Mouse (Mus musculus) forebrain, embryonic 14.5 days (tissue): Measurements from ENCODE around the gene Gm21854. TPM values are rescaled to one million over a fixed set of nuclear protein-coding genes. Genes with fewer than 3 reads are reported as not detected.
"Not testable (repeated sequence)": the region's sequence is repeated elsewhere in the genome, so short reads cannot be mapped to it uniquely, and the experiment has no call there.

ENCODE experiments used
- ATAC-seq: fragments of 200-750 bp; cut with Nextera tagmentation; 2 replicates; pipeline ENCODE4 v1.8.0; 2017; ENCODE audit warnings: mild to moderate bottlenecking, moderate library complexity
- DNase-seq: peaks from one replicate; pipeline ENCODE4 v3.0.0-alpha.2; 2015; ENCODE audit warnings: low spot score
- H3K27ac ChIP-seq: fragments of 300-500 bp; sonication (generic); 2 replicates; pipeline ENCODE4 v1.5.1; 2014; ENCODE audit warnings: low read depth, mild to moderate bottlenecking, control low read depth, low read length, moderate library complexity
- H3K27me3 ChIP-seq: fragments of 300-500 bp; sonication (generic); replicated peaks from 2 replicates; pipeline ENCODE4 v1.6.1; 2014; ENCODE audit warnings: low read length, control low read depth, mixed read lengths; ENCODE audit not compliant: control insufficient read depth, insufficient read depth
- H3K36me3 ChIP-seq: fragments of 300-500 bp; sonication (generic); 2 replicates; pipeline ENCODE4 v1.6.1; 2014; ENCODE audit warnings: low read length, control low read depth; ENCODE audit not compliant: control insufficient read depth, insufficient read depth
- H3K4me1 ChIP-seq: fragments of 300-500 bp; sonication (generic); 2 replicates; pipeline ENCODE4 v1.6.1; 2014; ENCODE audit warnings: antibody characterized with exemption, low read length, control low read depth; ENCODE audit not compliant: control insufficient read depth, insufficient read depth
- H3K4me2 ChIP-seq: fragments of 300-500 bp; sonication (generic); 2 replicates; pipeline ENCODE4 v1.6.1; 2014; ENCODE audit warnings: mild to moderate bottlenecking, control low read depth, low read length
- H3K4me3 ChIP-seq: fragments of 300-500 bp; sonication (generic); 2 replicates; pipeline ENCODE4 v1.5.1; 2014; ENCODE audit warnings: low read depth, low read length, control low read depth
- H3K9ac ChIP-seq: fragments of 300-500 bp; sonication (generic); 2 replicates; pipeline ENCODE4 v1.6.1; 2014; ENCODE audit warnings: mild to moderate bottlenecking, low read length, control low read depth, moderate library complexity
- H3K9me3 ChIP-seq: fragments of 300-500 bp; sonication (generic); replicated peaks from 2 replicates; pipeline ENCODE4 v1.6.1; 2016; ENCODE audit warnings: low read length, control low read depth, mixed read lengths; ENCODE audit not compliant: control insufficient read depth
- polyA plus RNA-seq: library from polyadenylated mRNA; unstranded; fragments of >200 nt; fragmentation: Nextera tagmentation; extraction: Ambion mirVana; gene quantifications from 2 replicates; pipeline ENCODE4 v1.2.1, GENCODE M21; 2014

Gene Gm21854
- polyA plus RNA-seq, result not detected in 2 replicates

DNA sequence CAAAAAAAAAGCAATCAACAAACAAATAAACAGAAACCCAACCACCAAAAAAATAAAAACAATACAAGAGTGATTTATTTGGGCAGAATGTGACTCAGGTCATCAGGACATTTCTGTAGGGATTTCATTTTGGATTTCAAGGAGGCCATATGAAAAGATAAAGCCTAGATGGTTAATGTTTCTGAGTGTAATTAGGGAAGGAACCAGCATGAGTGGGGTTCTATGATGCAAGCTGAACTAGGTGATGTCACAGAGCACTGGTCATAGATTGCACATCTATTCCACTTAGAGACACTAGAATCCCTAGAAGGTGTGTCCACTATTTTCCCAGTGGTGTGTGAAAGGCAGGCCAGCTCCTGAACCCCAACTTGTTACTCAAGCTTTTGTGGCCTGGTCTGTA is at the start of gene Gm21854:
TSS of gene Gm21854 (plus strand) at position 301 of the 400 bp plus-strand sequence.
- not testable (repeated sequence) for H3K27ac ChIP-seq, H3K36me3 ChIP-seq, ATAC-seq, H3K27me3 ChIP-seq, DNase-seq, H3K4me2 ChIP-seq, H3K9me3 ChIP-seq, H3K4me3 ChIP-seq, H3K9ac ChIP-seq, H3K4me1 ChIP-seq

Other genes starting within 250 kb of the Gm21854 start
- not detected in 2 replicates for gene Gm20914, start 69.0 kb downstream of the Gm21854 start, polyA plus RNA-seq
- gene Gm28171, start 136.4 kb downstream of the Gm21854 start, polyA plus RNA-seq, result not detected in 2 replicates